Mouse (Mus musculus): ENCODE data around the gene Moap1. TPM values are rescaled to one million over a fixed set of nuclear protein-coding genes. Genes with fewer than 3 reads are reported as not detected.

Gene Moap1
- polyA plus RNA-seq, 1 experiment from 2014 or later = 52.3 TPM

GRCm38 (mm10) chr12:102703111-102703412, 40.4 kb downstream of the Moap1 start:
- WGBS = 3% methylated on average over 4 of the region's 4 CpGs
- Histone ChIP-seq H3K4me2 (replicated peaks) (peak overlapping the region; percentile 89), H3K27me3 (0 out of 2 replicates have a peak, but pooled peaks cover 6% of the 10 kb centered on the region), H3K27ac (peak overlapping the region; percentile 65; the same call in 1 of the 2 replicates), H3K9me3 (no peaks in the 10 kb centered on the region), H3K36me3 (no peaks in the 10 kb centered on the region), H3K4me1 (replicated peaks) (peaks cover 58% of the 10 kb centered on the region), H3K4me3 (replicated peaks) (peak overlapping the region; percentile 75), H3K9ac (replicated peaks) (peak overlapping the region; percentile 40)
- no peak for ATAC-seq

GRCm38 (mm10) chr12:102702356-102703110, 40.9 kb downstream of the Moap1 start:
- 4% methylated on average over 15 of the region's 15 CpGs for WGBS
- H3K9ac ChIP-seq (replicated peaks) = peak overlapping the region; percentile 40
- peak overlapping the region; percentile 65; the same call in 1 of the 2 replicates for H3K27ac ChIP-seq

GRCm38 (mm10) chr12:102701691-102702207, 41.7 kb downstream of the Moap1 start:
- no peaks in the 10 kb centered on the region for H3K9me3 ChIP-seq
- peak overlapping the region; percentile 75; the same call in 1 of the 2 replicates for H3K4me3 ChIP-seq (replicated peaks)
- no peaks in the 10 kb centered on the region for H3K36me3 ChIP-seq
- H3K4me2 ChIP-seq (replicated peaks) = peak overlapping the region; percentile 89
- no peak overlapping the region for H3K27ac ChIP-seq
- no peak overlapping the region for H3K9ac ChIP-seq (replicated peaks)
- no peak for ATAC-seq
- H3K27me3 ChIP-seq = 0 out of 2 replicates have a peak, but pooled peaks cover 3% of the 10 kb centered on the region
- 90% methylated on average over 5 of the region's 5 CpGs for WGBS
- peaks cover 66% of the 10 kb centered on the region for H3K4me1 ChIP-seq (replicated peaks)

More at GRCm38 (mm10) chr12:102702356-102703110, 40.9 kb downstream of the Moap1 start:
- ATAC-seq = no peak
- no peaks in the 10 kb centered on the region for H3K36me3 ChIP-seq
- peaks cover 63% of the 10 kb centered on the region for H3K4me1 ChIP-seq (replicated peaks)
- H3K4me2 ChIP-seq (replicated peaks) = peak overlapping the region; percentile 89
- H3K9me3 ChIP-seq = no peaks in the 10 kb centered on the region
- H3K27me3 ChIP-seq = 0 out of 2 replicates have a peak, but pooled peaks cover 6% of the 10 kb centered on the region
- H3K4me3 ChIP-seq (replicated peaks) = peak overlapping the region; percentile 75

GRCm38 (mm10) chr12:102700453-102700852, 43.0 kb downstream of the Moap1 start:
- H3K9ac ChIP-seq (replicated peaks) = no peak overlapping the region
- H3K4me3 ChIP-seq (replicated peaks) = no peak overlapping the region
- no peak overlapping the region for H3K27ac ChIP-seq
- no peaks in the 10 kb centered on the region for H3K9me3 ChIP-seq
- ATAC-seq = no peak
- peaks cover 64% of the 10 kb centered on the region for H3K4me1 ChIP-seq (replicated peaks)
- H3K27me3 ChIP-seq = no peaks in the 10 kb centered on the region
- 71% methylated on average over 12 of the region's 12 CpGs for WGBS
- no peak overlapping the region for H3K4me2 ChIP-seq (replicated peaks)
- no peaks in the 10 kb centered on the region for H3K36me3 ChIP-seq

GRCm38 (mm10) chr12:102699156-102699555, 44.3 kb downstream of the Moap1 start:
- Histone ChIP-seq H3K27ac (peak overlapping the region; percentile 81), H3K9me3 (no peaks in the 10 kb centered on the region), H3K4me2 (replicated peaks) (no peak overlapping the region), H3K4me1 (replicated peaks) (peaks cover 63% of the 10 kb centered on the region), H3K27me3 (no peaks in the 10 kb centered on the region), H3K4me3 (replicated peaks) (no peak overlapping the region), H3K9ac (replicated peaks) (no peak overlapping the region; the same call in 1 of the 2 replicates), H3K36me3 (no peaks in the 10 kb centered on the region)
- ATAC-seq = no peak
- 5% methylated on average over 1 of the region's 1 CpGs for WGBS

GRCm38 (mm10) chr12:102698089-102698684, 45.3 kb downstream of the Moap1 start:
- Histone ChIP-seq H3K9ac (replicated peaks) (no peak overlapping the region), H3K27ac (peak overlapping the region; percentile 81), H3K4me1 (replicated peaks) (peaks cover 53% of the 10 kb centered on the region), H3K4me2 (replicated peaks) (no peak overlapping the region), H3K36me3 (no peaks in the 10 kb centered on the region), H3K27me3 (no peaks in the 10 kb centered on the region), H3K4me3 (replicated peaks) (no peak overlapping the region), H3K9me3 (no peaks in the 10 kb centered on the region)
- 0% methylated on average over 1 of the region's 1 CpGs for WGBS
- peak; percentile 65 for ATAC-seq

GRCm38 (mm10) chr12:102697381-102697780, 46.1 kb downstream of the Moap1 start:
- Histone ChIP-seq H3K4me2 (replicated peaks) (no peak overlapping the region), H3K27me3 (no peaks in the 10 kb centered on the region), H3K36me3 (no peaks in the 10 kb centered on the region), H3K4me1 (replicated peaks) (peaks cover 45% of the 10 kb centered on the region), H3K4me3 (replicated peaks) (no peak overlapping the region), H3K9ac (replicated peaks) (no peak overlapping the region), H3K27ac (0 out of 2 replicates have a peak overlapping the region, but pooled peaks have one; percentile 81), H3K9me3 (no peaks in the 10 kb centered on the region)
- WGBS = 76% methylated on average over 7 of the region's 7 CpGs
- ATAC-seq = no peak

GRCm38 (mm10) chr12:102696635-102697354, 46.7 kb downstream of the Moap1 start:
- no peaks in the 10 kb centered on the region for H3K27me3 ChIP-seq
- H3K27ac ChIP-seq = no peak overlapping the region
- no peak overlapping the region for H3K4me3 ChIP-seq (replicated peaks)
- H3K36me3 ChIP-seq = no peaks in the 10 kb centered on the region
- no peak overlapping the region for H3K9ac ChIP-seq (replicated peaks)
- no peak overlapping the region for H3K4me2 ChIP-seq (replicated peaks)
- H3K9me3 ChIP-seq = no peaks in the 10 kb centered on the region
- H3K4me1 ChIP-seq (replicated peaks) = peaks cover 39% of the 10 kb centered on the region
- WGBS = 91% methylated on average over 14 of the region's 14 CpGs
- ATAC-seq = no peak

- Histone ChIP-seq H3K4me3 (replicated peaks) (no peak overlapping the region), H3K36me3 (no peaks in the 10 kb centered on the region), H3K4me1 (replicated peaks) (peaks cover 39% of the 10 kb centered on the region), H3K27ac (no peak overlapping the region), H3K4me2 (replicated peaks) (no peak overlapping the region), H3K9me3 (no peaks in the 10 kb centered on the region), H3K9ac (replicated peaks) (no peak overlapping the region), H3K27me3 (no peaks in the 10 kb centered on the region)
- 59% methylated on average over 18 of the region's 18 CpGs for WGBS
- ATAC-seq = no peak
Measured at GRCm38 (mm10) chr12:102695369-102696239, 47.9 kb downstream of the Moap1 start.
